Mouse (Mus musculus) urinary bladder, adult 18-20 months (tissue): ENCODE data around the gene Adh4.
A peak's percentile ranks its signal among the peaks of the same experiment; 100 is the strongest.
"Not testable (repeated sequence)": the region's sequence is repeated elsewhere in the genome, so short reads cannot be mapped to it uniquely, and the experiment has no call there.

Experiments used
- DNase-seq, 2 experiments: peaks; one replicate each; pipeline ENCODE4 v3.0.0; 2022; ENCODE audit warnings: low spot score in 2 of 2, mixed read lengths in 2 of 2

The Adh4 gene

DNA sequence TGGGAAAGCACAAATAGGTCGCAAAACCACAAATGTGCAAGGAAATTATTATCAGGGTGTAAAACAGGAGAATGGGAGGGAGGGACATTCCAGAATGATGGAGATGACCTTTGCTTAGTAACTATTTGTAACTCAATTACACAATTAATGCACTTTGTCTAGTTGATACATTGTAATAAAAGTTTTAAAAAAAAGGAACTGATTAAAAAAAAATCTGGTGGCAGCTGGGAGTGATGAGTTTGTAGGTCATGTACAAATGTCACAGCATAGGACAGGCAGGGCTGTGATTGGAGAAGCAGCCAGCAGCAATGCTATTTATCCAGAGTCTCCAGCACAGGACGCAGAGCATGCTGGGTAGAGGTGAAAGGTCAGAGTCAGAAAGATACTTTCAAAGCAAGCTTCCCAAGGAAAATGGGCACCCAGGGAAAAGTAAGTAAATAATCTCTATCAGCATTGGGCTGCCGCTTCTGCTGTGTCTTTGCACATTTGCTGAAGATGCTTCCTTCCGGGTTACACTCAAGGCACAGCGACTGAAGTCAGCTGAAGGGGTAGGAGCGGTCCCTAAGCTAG is at the start of gene Adh4:
Gene Adh4, plus strand, starts transcription at position 346 of the 570 bp plus-strand sequence.
- DNase-seq, result no peak

DNA sequence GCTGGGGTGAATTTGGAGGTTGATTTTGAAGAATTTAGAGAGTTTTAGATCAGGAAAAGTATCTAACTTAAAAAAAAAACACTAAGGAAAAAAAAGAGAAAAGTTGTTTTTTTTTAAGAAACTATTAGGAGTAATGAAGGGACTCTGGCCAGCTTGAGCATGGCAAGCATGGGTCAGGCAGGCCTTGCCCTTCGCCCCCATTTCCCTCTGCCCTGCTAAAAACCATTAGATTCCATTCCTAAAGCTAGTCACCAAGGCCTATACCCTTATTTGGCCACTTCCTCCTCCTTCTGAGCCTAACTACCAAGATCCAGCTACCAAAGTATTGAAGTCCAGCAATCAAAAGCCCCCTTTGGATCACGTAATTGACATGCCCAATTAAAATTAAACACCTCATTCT is 49.1 kb upstream of the Adh4 start:
- no peak for DNase-seq

DNA sequence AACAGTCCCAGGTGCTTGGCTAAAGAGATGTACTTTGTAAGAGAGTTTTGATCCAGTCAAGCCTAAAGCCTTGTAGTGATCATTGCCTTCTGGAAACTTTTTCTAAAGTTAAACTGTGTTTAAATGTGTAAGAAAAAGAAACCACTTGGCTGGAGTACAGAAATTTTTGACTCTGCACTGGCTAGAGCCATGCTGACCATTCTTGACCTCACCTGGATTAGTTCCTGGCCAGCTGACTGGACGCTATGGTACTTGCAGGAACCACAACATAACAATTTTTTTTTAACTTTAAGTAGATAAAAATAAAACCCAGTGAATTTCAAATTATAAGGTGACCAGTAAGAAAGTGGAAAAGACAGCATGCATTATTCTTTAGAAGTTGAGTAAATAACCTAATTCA is 45.7 kb upstream of the Adh4 start:
- no peak for DNase-seq

DNA sequence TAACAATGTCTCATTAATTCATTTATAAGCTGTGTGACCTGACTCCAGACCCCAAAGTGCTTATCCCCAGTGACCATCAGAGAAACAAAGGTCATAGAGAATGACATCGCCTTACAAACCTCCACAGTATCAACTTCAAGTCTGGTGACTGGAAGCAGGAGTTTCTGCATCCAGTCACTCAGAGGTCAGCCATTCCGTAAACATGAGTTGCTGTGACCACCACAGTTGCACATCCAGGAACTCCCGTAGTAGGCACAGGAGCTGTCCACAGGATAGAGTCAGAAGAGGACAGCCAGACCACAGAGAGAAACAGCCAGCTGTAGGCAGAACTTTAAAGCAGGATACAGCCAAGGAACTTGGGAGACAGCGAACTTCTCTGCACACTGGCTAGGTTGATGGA is 45.0 kb upstream of the Adh4 start:
- DNase-seq, result not testable (repeated sequence)

DNA sequence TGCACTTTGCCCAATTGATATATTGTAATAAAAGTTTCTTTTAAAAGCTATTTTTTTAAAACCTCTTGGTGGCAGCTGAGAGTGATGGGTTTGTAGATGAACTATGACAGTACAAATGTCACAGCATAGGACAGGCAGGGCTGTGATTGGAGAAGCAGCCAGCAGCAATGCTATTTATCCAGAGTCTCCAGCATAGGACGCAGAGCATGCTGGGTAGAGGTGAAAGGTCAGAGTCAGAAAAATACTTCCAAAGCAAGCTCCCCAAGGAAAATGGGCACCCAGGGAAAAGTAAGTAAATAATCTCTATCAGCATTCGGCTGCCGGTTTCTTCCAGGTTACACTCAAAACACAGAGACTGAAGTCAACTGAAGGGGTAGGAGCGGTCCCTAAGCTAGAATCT is 41.3 kb upstream of the Adh4 start:
- no peak for DNase-seq

DNA sequence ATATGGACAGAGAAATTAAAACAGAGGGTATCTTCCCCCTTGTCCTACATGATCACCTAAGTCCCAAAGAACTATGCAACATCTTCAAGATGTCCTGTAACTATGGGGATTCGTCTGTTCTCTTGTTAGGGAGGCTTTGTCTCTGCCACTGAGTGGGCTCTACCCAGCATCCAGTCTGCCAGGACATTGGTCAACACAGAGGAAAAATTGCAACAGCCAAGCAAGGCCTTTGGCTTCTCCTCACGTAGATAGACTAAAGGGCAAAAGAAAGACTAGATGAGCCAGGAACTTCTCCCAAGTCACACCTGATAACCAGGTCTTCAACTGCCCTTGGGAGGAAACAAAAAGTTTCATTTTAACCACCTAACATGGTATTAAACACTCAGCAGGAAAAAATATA is 40.1 kb upstream of the Adh4 start:
- no peak for DNase-seq

DNA sequence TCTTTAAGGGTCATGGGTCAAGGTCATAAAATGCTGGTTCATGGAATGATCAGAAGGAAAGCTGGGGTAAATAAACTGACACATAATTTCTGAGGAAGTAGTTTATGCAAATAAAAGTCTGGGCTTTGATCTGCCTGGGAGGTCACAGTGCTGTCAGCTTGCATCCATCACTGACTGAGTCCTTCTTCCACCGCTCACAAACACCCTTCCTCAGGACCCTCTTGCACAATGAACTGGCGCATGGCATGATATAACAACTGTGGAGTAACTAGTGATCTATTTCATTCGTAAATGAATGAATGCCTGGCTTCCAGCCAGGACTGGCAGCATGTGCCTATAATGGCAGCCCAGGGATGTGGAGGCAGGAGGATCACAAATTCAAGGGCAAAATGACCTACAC is 34.1 kb upstream of the Adh4 start:
- no peak for DNase-seq

DNA sequence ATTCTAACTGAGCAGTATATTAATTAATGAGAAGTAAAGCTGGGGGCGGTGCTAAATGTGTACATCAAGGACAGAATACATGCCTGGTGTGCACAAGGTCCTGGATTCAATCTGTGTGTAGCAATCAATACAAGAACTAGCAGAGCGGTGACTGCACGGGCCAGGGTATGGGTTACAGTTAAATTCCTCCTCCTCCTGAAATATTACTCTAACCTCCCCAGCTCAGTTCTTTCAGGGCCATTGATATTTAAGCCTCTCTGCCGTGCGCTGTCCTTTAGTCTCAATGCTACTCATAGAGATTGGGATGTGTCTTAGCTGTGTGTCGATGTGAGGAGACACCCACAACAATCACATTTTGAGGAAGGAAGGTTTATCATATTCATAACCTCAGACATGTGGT is 28.1 kb upstream of the Adh4 start:
- DNase-seq, result no peak

DNA sequence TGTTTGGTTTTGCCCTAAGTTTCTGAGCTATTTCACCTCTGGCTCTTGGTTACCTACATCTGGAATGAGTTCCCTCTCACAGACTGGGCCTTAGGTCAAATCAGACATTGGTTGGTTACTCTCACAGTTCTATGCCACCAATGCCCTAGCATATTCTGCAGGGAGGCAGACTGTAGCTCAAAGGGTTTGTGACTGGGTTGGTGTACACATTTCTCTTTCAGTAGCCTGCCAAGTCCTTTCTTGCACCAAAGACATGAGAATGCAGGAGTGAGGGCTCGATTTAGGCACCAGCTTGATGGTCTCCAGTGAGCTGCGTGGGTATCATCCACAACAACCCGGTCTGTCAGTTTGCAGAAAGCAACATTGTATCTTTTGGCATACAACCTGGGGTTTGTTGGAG is 10.4 kb upstream of the Adh4 start:
- no peak for DNase-seq

DNA sequence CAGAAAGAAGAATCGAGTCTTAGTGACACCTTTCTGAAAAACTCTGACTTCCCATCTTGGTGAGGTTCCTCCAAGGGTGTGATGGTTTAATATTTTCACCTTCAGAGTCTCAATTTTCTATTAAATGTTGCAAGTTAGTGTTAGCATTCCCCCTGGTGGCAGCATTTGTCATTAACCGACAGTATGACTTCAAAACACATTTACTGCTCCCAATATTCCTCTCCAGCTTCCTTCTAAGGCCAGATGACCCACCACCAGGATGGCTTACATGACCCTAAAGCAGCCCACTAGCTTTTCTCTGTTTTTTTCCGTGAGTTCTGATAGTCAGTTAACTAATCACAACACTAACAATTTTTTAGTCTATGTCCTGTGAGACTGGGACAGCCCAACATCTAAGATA is 9.9 kb upstream of the Adh4 start:
- peak; percentile 25 to 30 for DNase-seq

DNA sequence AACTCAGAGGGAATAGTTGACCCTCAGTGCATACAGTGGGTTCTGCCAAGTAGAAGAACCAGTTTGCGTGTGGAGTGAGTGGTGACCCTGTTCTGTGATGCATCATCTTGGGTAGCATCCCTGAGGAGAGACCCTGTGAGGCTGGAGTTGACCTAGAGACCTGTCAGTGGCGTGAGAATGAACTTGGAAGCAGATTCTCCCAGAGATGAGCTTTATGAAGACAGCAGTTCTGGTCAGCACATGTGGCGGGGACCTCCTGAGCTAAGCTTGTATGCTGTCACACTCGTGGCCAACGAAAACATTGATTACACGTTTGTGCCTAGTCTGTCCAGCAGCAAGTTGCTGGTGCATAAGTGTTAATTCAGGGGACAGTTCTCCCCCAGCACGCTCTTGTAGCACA is 9.4 kb upstream of the Adh4 start:
- no peak for DNase-seq

DNA sequence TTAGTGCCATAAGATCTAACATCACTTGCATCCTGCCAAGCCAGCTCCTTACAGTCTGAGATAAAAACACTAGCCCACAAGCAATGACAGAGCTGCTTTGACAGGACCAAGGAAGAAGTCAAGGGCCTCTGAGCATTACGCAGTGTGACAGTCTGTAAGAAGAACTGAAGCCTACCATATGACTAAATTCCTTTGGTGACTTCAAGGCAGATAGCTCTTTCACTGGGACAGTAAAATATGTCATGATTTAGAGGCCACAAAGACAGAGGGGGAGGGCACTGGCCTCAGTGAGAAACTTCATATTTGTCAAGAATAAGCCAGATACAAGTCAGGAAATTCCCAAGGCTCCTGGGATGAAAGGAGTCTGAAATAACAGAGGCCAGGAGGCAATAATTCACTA is 7.3 kb upstream of the Adh4 start:
- no peak for DNase-seq

DNA sequence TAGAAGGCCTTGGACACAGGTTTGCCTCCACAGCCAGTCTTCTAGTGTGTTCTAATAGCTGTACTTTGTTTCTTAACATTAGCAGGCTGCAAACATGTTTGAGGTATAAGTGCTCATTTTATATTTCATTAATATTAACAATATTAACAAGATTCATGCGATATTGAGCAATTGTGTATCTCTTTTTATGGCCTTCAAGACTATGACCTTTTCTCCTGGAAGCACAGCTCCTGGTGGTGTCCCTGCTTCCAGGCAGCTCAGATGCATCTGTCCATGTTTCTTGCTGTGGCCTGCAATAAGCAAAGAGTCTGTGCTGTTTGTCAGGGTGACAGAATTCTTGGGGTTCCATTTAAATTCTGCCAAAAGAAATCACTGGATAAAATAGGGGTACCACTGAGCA is 5.7 kb upstream of the Adh4 start:
- DNase-seq, result no peak

DNA sequence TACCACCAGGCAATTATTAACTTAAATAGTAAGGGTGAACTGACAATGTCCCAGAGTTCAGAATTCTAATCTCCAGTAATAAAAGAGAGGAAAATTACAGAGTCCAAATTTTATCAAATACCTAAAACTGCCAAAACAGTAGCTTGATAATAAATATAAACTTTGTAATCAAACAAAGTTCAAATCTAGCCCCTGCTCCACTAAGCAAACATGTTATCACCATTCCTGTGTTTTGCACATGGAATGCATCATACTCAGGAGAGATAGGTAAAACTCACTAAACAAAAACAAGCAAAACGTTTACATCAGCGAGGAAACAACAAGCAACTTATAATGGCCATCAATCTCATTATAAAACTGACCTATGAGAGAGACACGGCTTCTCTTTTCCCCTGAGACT is 5.1 kb upstream of the Adh4 start:
- no peak for DNase-seq

DNA sequence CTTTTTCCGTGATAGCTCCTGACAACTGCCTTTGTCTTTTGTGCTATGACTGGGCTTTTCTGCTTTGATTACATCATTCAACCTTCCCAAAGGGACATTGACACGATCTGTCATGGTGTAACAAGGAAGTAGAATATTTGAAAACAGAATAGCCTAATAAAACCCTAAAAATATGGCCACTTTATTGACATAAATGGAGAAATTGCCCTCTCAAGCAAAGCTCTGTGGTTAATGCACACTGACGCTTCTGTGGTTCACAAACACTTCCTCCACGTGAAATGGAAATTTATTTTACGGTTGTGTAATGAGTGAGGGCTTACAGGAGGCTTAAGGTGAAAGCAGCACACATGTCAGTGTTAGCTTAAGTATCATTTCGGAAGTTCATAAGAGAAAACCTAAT is 4.1 kb downstream of the Adh4 start:
- DNase-seq, result no peak

DNA sequence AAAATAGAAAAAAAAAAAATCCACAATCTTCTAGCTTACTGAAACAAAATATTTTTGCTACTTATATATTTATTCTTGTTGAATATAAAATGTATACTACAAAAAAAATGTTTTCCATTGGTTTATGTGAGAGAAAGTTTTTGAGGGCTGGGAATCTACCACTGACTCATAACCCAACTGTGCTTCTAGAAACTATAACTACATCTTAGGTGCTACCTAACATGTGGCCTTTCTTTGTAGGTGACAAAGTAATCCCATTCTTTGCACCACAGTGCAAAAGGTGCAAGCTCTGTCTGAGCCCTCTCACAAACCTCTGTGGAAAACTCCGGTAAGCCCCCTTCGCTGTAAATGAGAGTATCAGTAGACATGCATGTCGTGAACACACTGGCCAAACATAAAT is 5.1 kb downstream of the Adh4 start:
- no peak for DNase-seq

DNA sequence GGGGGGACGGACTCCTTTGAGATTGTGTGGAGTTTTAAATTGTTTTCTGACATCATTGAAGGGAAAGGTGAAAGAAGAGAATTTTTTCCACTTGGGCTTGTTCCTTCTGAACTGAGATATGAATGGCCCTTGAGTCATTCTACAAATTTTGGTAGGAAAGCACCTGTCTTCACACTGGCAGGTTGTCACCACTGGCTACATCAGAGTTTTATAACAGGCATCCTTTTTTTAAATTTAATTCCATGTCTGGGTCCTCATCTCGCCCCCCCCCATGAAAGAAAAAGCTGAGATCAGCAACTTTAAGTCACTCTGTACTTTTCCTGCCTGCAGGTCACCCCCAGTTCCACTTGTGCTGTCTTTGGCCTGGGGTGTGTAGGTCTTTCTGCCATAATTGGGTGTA is 8.4 kb downstream of the Adh4 start:
- DNase-seq, result no peak

DNA sequence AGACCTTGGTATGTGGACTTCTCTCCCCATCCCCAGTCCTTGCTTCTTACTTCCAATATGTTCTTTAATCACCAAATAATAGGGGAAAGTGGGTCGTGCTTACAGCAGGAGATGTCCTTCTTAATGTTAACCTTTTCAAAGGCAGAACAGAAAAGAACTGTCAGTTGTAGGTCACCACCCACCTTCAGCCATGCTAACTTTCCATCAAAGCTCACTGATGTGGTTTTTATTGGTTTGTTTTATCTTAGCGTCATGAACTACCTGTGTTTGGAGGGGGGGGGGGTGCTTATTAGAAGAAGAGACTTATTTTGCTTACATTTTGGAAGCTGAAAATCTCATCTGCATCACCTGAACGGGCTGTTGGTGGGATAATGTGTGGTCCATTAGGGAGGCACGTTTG is 9.0 kb downstream of the Adh4 start:
- DNase-seq, result no peak

DNA sequence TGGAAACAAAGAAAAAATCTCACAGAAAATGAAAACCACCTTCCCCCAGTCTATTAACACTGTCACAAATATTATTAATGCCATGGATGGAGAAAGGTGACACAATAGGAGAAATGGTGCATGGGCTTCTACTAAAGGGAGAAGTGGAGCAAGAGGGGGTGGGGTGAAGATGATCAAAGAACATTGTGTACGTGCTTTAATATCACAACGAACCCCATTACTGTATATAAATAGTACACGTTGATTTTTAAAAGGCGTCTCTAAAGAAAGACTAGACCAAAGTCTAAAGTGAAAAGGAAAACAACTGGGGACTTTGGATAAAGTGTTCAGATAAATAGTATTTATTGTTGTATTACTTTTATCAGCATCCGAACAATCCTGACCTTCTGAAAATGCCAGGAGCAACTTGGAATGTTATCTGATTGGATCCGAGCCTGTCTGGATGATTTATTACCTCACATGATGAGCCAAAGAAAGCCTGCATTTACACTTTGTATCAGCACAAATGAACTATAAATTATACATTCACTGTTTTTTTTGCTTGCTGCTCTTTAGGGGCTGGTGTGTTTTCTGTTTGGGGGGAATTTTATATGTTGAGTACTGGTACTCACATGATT is 15.2 kb downstream of the Adh4 start:
- DNase-seq, result no peak

DNA sequence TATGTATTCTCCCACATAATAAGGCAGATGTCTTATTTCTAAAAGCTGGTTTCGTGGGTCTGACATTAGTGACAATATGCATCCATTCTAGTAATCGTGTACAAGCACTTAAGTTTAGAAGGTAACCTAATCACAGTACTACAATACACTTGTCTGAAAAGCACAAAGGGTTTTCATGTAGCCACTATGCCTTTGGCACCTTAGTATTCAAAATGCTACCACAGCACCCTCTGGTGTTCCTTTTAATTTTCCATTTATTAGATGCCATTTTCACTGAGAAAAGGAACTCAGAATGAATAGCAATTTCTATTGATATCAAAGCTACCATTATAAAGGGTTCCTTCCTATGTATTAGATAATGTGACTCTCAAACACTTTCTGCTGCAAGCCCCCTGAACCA is 16.6 kb downstream of the Adh4 start:
- DNase-seq, result no peak

DNA sequence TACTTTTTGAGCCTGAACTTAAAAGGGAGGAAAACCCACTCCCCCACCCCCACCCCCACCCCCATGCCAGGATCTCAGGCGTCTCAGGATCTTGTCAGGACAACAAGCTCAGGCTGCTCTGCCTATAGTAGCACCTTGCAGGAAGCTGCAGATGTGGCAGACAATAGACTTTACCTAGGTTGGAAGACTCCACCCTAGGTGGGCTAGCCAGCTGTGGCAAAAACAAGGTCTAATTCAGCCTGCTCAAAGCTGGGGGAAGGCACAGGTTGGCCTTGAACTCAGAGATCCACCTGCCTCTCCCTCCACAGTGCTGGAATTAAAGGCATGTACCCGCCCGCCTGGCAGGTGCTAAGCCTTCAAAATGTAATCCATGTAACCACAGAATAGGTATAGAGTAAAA is 23.4 kb downstream of the Adh4 start:
- DNase-seq, result no peak

DNA sequence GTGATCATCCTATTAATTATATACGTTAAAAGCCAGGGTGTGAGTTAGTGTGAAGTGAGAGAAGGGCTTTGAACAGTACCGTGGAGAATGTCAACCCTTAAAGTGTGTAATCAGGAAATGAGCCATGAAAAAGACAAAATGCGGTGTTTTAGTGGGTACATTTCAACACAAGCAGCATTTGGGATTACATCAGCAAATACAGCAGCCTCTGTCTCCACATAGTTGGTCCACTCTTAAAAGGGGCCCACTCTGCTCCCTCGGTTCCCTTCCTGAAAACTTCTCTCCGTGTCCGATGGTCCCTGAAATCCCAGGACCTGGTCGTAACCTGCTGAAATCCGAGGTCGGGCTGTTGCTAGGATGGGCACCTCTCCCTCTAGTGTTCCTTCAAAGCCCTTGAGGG is 26.9 kb downstream of the Adh4 start:
- DNase-seq, result no peak

DNA sequence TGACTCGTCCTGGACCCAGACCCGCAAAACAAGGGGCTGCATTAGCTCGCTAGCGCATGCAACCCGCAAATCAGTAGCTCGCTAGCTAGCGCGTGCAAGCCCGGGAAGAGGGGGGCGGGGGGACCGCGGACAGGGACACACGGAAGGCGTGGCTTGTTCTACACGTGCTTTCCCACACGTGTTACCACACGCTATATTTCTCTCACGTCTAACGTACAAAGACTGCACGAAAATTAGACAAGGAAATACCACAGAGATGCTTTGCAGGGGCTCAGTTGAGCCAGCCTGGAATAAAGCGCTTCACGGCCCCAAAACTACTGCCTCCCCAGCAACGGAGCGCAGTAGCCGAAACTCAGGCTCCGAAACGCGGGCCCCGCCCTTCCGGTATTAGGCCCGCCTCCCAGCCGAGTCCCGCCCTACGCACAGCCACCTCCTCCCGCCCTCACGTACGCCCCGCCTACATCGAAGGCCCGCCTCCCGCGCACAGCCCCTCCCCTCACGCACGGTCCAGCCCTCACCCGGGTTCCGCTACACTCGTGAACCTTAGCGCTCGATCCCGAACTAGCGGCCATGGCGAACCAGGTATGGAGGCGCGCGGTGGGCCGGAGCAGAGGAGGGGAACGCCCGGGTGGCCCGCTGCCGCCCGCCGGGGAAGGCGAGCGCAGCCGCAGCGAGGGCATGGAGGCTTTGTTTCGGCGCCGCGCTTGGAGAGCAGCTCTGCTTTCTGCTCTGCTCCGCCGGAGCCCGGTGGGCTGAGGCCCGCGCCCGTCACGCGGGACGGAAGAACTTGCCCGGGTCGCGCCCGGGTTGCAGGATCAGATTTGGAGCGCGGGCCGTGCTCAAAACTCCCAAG is 27.6 kb downstream of the Adh4 start, which contains the start of gene Adh5:
Gene Adh5, plus strand, starts transcription at position 482 of the 853 bp plus-strand sequence.
- DNase-seq, result peak; percentile 88 to 89
